15 mouse cellular contexts compared by ENCODE assay signal in the genomic region with DNA sequence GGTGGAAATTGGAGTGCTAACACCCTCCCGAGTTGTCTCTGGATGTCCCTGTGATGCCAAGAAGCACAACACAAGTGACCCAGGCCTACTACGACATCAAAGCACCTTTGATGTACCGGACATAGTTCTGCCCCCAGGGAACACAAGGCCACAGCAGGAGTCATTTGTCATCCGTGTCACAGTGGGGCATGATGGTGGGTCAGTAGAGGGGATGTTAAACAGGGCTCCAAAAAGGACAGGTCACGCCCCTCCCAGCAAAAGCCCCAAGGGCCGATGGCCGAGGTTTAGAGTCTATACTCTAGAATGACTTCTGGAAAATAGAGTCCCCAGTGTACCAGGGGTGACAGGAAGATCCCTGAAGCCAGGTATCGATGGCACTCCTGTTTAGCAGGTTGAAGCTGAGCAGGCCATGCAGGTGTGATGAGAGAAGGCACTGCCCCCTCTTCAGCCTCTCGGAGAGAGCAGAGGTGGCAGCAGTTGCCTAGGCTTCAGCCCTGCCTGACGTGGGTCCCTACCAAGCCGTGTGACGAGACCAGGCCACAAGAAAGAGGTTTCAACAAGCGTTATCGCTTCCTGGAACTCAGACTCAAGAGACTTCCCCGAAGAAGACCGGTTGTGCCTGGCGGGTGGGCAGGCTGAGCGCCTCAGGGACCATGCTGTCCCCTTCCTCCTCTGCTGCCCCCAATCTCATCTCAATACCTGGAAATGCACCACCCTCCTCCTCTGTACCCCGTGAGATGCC. TPM values are rescaled to one million over a fixed set of nuclear protein-coding genes. Genes with fewer than 3 reads are reported as not detected.
DNase-seq lines count a peak whose midpoint lies in the region; ATAC-seq and TF ChIP-seq lines count a peak whose summit lies in the region.
"Had no signal": no experiment of that assay in that cellular context is flagged by ENCODE, and none has a peak within 500 bp of the region (broad histone marks: within the 10 kb centered on the region; RNA-seq: fewer than 3 reads in every experiment).

No protein-coding gene starts in this region.

- no peaks in the 10 kb centered on the region for H3K27me3 ChIP-seq in forebrain, embryonic 10.5 days (ENCODE audit: poor library complexity, severe bottlenecking)
- no peaks in the 10 kb centered on the region for H3K27me3 ChIP-seq in forebrain, embryonic 15.5 days
- H3K27me3 ChIP-seq in thymus, adult 2 months (ENCODE audit: control insufficient read depth, insufficient read depth, low read length) = no peaks in the 10 kb centered on the region

- H3K9ac ChIP-seq in forebrain, embryonic 15.5 days (replicated peaks) = no peak overlapping the region

- H3K36me3 ChIP-seq in forebrain, embryonic 10.5 days (replicated peaks) = no peaks in the 10 kb centered on the region
- no peaks in the 10 kb centered on the region for H3K36me3 ChIP-seq in forebrain, embryonic 15.5 days
- no peaks in the 10 kb centered on the region for H3K36me3 ChIP-seq in thymus, adult 2 months (ENCODE audit: control insufficient read depth, insufficient read depth, low read length)

- whole genome bisulfite sequencing in forebrain, embryonic 10.5 days = 68% methylated on average over 19 of the region's 19 CpGs
- WGBS in forebrain, embryonic 15.5 days = 75% methylated on average over 19 of the region's 19 CpGs
- 19% methylated on average over 19 of the region's 19 CpGs for WGBS in thymus, adult 2 months

- 0 out of 2 replicates have a peak overlapping the region, but pooled peaks have one; percentile 8 for H3K27ac ChIP-seq in forebrain, embryonic 10.5 days
- H3K27ac ChIP-seq in forebrain, embryonic 15.5 days (replicated peaks) = no peak overlapping the region
- H3K27ac ChIP-seq in thymus, adult 2 months (ENCODE audit: control insufficient read depth, insufficient read depth, low read length) = peak overlapping the region; percentile 74

- TF ChIP-seq POLR2A in thymus, adult 2 months (IDR thresholded peaks at IDR 0.05; ENCODE audit: control insufficient read depth, extremely low read depth, insufficient read depth, low read length, poor library complexity) = no peak

- no peak overlapping the region for H3K4me3 ChIP-seq in forebrain, embryonic 10.5 days
- no peak overlapping the region for H3K4me3 ChIP-seq in forebrain, embryonic 15.5 days
- H3K4me3 ChIP-seq in thymus, adult 2 months (ENCODE audit: control insufficient read depth, insufficient read depth, low read length) = no peak overlapping the region
- H3K4me3 ChIP-seq: myocyte had no signal

- no peak for DNase-seq in forebrain, embryonic 10.5 days (ENCODE audit: extremely low spot score, low spot score)
- DNase-seq in adrenal gland, postnatal 36 days = peak; percentile 52 to 56
- DNase-seq in thymus, adult 2 months = peak; percentile 80
- DNase-seq in left cerebral cortex, adult 11 months (ENCODE audit: low spot score) = no peak
- no peak for DNase-seq in kidney, adult 18-20 months
- DNase-seq in urinary bladder, postnatal 14 days (ENCODE audit: low spot score) = no peak
- DNase-seq: cerebellum, adult 9-10 months; heart, postnatal 14 days; layer of hippocampus, postnatal 36 days had no signal

- H3K4me2 ChIP-seq in forebrain, embryonic 15.5 days (replicated peaks) = no peak overlapping the region

- 0 out of 2 replicates have a peak, but pooled peaks have one; percentile 13 for TF ChIP-seq CTCF in thymus, adult 2 months (IDR thresholded peaks at IDR 0.05; ENCODE audit: borderline replicate concordance, control insufficient read depth, extremely low read depth, insufficient read depth, low read length, poor library complexity)

- H3K9me3 ChIP-seq in forebrain, embryonic 10.5 days = no peaks in the 10 kb centered on the region
- H3K9me3 ChIP-seq in forebrain, embryonic 15.5 days = no peaks in the 10 kb centered on the region

- ATAC-seq in forebrain, embryonic 15.5 days (replicated peaks) = no peak
- ATAC-seq in megakaryocyte, adult 5-6 weeks (ENCODE audit: poor library complexity, severe bottlenecking) = peak; percentile 58

- H3K4me1 ChIP-seq in forebrain, embryonic 10.5 days = peaks cover 14% of the 10 kb centered on the region
- H3K4me1 ChIP-seq in forebrain, embryonic 15.5 days = no peaks in the 10 kb centered on the region
- H3K4me1 ChIP-seq in thymus, adult 2 months (replicated peaks; ENCODE audit: control insufficient read depth, insufficient read depth, low read length) = peaks cover 65% of the 10 kb centered on the region

RNA-seq across cellular contexts. Expression of a gene that starts 13.4 kb away (rescaled TPM):
- polyA plus RNA-seq in forebrain, embryonic 10.5 days (2016; fragmentation: Nextera tagmentation; extraction: Ambion mirVana) = 2.3 and 2.7 TPM in 2 replicates
- polyA plus RNA-seq in forebrain, embryonic 15.5 days (2015; fragmentation: Nextera tagmentation; extraction: Ambion mirVana) = 1.7 and 2.1 TPM in 2 replicates
- 1 to 10 TPM; 3.1 to 3.5 TPM for total RNA-seq in adrenal gland, postnatal 36 days (2021)
- total RNA-seq in megakaryocyte, adult 5-6 weeks (2015) = 0.54 and 0.59 TPM in 2 replicates
- total RNA-seq in megakaryocyte, adult 5-6 weeks (2017) = 0.73 and 1.7 TPM in 2 replicates
- polyA plus RNA-seq in thymus, adult 2 months (2012; rRNA removed) = 279 and 377 TPM in 2 replicates

RNA-seq across cellular contexts. Expression of a gene that starts 16.5 kb away (rescaled TPM):
- polyA plus RNA-seq in forebrain, embryonic 10.5 days (2016; fragmentation: Nextera tagmentation; extraction: Ambion mirVana) = not detected in 2 replicates
- polyA plus RNA-seq in forebrain, embryonic 15.5 days (2015; fragmentation: Nextera tagmentation; extraction: Ambion mirVana) = not detected in 2 replicates
- not detected for total RNA-seq in adrenal gland, postnatal 36 days (2021)
- total RNA-seq in megakaryocyte, adult 5-6 weeks (2015) = not detected in 2 replicates
- total RNA-seq in megakaryocyte, adult 5-6 weeks (2017) = not detected in 2 replicates
- polyA plus RNA-seq in thymus, adult 2 months (2012; rRNA removed) = 2.7 and 14.2 TPM in 2 replicates
- total RNA-seq: gastrocnemius, adult 18-20 months; heart, postnatal 14 days; layer of hippocampus, postnatal 36 days had no signal
- polyA plus RNA-seq: kidney, embryonic 14.5 days; liver, embryonic 16.5 days had no signal

RNA-seq across cellular contexts. Expression of a gene that starts 18.8 kb away (rescaled TPM):
- polyA plus RNA-seq in forebrain, embryonic 10.5 days (2016; fragmentation: Nextera tagmentation; extraction: Ambion mirVana) = not detected in 2 replicates
- not detected in 2 replicates for polyA plus RNA-seq in forebrain, embryonic 15.5 days (2015; fragmentation: Nextera tagmentation; extraction: Ambion mirVana)
- total RNA-seq in adrenal gland, postnatal 36 days (2021) = not detected
- not detected in 2 replicates for total RNA-seq in megakaryocyte, adult 5-6 weeks (2015)
- total RNA-seq in megakaryocyte, adult 5-6 weeks (2017) = not detected in 2 replicates
- polyA plus RNA-seq in thymus, adult 2 months (2012; rRNA removed) = not detected in 2 replicates
- total RNA-seq: gastrocnemius, adult 18-20 months; heart, postnatal 14 days; layer of hippocampus, postnatal 36 days had no signal
- polyA plus RNA-seq: kidney, embryonic 14.5 days; liver, embryonic 16.5 days; myocyte had no signal

RNA-seq across cellular contexts. Expression of a gene that starts 24.0 kb away (rescaled TPM):
- polyA plus RNA-seq in forebrain, embryonic 10.5 days (2016; fragmentation: Nextera tagmentation; extraction: Ambion mirVana) = not detected in 2 replicates
- polyA plus RNA-seq in forebrain, embryonic 15.5 days (2015; fragmentation: Nextera tagmentation; extraction: Ambion mirVana) = not detected in 2 replicates
- total RNA-seq in adrenal gland, postnatal 36 days (2021) = not detected
- total RNA-seq in megakaryocyte, adult 5-6 weeks (2015) = not detected in 2 replicates
- total RNA-seq in megakaryocyte, adult 5-6 weeks (2017) = not detected in 2 replicates
- polyA plus RNA-seq in thymus, adult 2 months (2012; rRNA removed) = 0.50 and 7.0 TPM in 2 replicates
- total RNA-seq: gastrocnemius, adult 18-20 months; heart, postnatal 14 days; layer of hippocampus, postnatal 36 days had no signal
- polyA plus RNA-seq: kidney, embryonic 14.5 days; liver, embryonic 16.5 days; myocyte had no signal

RNA-seq across cellular contexts. Expression of a gene that starts 33.7 kb away (rescaled TPM):
- polyA plus RNA-seq in forebrain, embryonic 10.5 days (2016; fragmentation: Nextera tagmentation; extraction: Ambion mirVana) = not detected in 2 replicates
- not detected in 2 replicates for polyA plus RNA-seq in forebrain, embryonic 15.5 days (2015; fragmentation: Nextera tagmentation; extraction: Ambion mirVana)
- total RNA-seq in adrenal gland, postnatal 36 days (2021) = not detected
- not detected in 2 replicates for total RNA-seq in megakaryocyte, adult 5-6 weeks (2015)
- total RNA-seq in megakaryocyte, adult 5-6 weeks (2017) = not detected in 2 replicates
- 0.96 and 6.1 TPM in 2 replicates for polyA plus RNA-seq in thymus, adult 2 months (2012; rRNA removed)
- total RNA-seq: gastrocnemius, adult 18-20 months; heart, postnatal 14 days; layer of hippocampus, postnatal 36 days had no signal
- polyA plus RNA-seq: kidney, embryonic 14.5 days; liver, embryonic 16.5 days; myocyte had no signal

Comparison
In these comparisons a context has a peak if more than half of its experiments do, and no peak if none do; other contexts are left out.
1. DNase-seq: peak in adrenal gland, postnatal 36 days (2 of 2) and thymus, adult 2 months (single experiment); none in forebrain, embryonic 10.5 days (single experiment), left cerebral cortex, adult 11 months (single experiment), kidney, adult 18-20 months (single experiment) and urinary bladder, postnatal 14 days (single experiment).
2. RNA of a gene that starts 13.4 kb away (polyA plus RNA-seq): 279 to 377 TPM in thymus, adult 2 months; 2.3 to 2.7 TPM in forebrain, embryonic 10.5 days and 1.7 to 2.1 TPM in forebrain, embryonic 15.5 days; every median in the first group is over 10 times any median in the second.